Mouse (Mus musculus): ENCODE results near the gene Ubap1. TPM values are rescaled to one million over a fixed set of nuclear protein-coding genes. Genes with fewer than 3 reads are reported as not detected.

Gene Ubap1
- 34.9 and 47.2 TPM in 2 replicates for polyA plus RNA-seq (2012; rRNA removed; ENCODE audit: low replicate concordance)

DNA sequence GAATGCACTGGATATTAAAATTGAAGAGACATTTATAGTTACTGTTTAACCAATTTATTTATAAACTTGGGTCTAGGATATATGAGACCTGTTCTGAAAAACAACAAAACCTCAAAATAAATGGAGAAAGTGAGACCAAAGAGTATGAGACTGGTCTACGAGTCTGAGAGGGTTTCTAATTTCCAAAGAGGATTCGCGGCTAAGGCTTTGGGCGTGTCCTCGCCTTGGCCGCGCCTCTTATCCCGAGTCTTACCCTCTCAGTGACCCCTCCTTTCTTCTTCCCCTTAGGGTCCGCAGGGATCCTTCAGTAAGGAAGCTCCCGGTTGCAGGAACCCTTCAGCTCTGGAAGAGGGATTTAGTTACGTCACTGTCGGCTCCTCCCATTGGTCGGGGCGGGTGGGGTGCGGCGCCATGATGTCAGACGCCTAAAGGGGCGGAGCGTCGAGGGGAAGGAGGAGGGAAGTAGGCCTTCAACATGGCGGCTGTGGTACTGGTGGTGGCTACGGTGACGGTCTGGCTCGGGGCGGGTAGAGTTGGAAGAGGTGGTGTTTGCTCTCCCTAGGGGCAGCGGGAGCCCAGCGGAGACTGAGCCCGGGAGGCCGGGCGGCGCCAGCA lies at the start of gene Ubap1:
Gene Ubap1 (plus strand): TSS at position 413 of the 615 bp plus-strand sequence.

DNA sequence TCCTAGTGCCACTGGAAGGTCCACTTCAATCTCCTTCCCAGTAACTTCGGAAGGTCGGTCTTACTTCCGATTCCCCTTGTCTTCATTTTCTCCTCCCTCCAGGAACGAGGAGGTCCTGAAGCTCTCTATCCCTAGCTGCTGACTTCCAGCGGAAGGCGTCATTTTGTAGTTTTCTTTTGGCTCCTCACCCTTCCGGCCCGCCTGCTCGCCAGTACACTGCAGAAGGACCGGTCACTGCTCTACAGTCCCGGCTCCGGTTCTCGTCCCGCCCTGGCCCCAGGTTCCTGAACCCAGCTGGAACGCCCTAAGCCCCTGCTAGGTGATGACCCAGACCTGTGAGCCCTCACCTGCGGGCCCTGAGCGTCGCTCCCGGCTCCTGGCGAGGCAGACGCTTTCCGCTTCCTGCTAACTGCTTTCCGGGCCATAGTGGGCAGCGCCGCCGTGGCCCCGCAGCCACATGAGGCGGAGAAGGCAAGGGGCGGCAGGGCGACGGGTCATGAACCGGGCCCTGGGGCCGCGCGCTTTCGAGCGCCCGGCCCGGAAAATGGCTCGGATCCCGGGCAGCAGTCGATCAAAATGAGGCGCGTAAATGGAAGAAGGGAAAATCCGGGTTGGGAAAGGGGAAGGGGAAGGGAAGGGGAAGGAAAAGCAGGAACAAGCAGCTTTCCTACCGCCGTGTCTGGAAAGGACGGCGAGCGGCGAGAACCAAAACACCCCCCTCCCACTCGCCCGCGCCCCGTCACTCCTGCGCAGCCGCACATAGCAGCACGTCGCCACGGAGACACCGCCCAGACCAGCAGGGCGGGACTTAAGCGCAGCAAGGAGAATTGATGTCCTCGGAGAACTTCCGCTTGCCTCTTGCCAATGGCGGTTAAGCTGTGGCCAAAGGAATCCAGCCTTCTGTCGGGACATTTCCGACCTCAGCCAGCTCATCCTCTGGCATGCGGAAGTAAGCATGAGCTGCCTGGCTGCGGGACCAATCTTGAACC lies 34.4 kb upstream of the Ubap1 start, which contains the start of gene Dcaf12:
Gene Dcaf12 (minus strand): TSS at position 749 of the 989 bp plus-strand sequence.

Other genes starting within 250 kb of the Ubap1 start
- gene Nol6, start 224.5 kb upstream of the Ubap1 start, polyA plus RNA-seq (2012; rRNA removed; ENCODE audit: low replicate concordance): 54.2 and 70.2 TPM in 2 replicates
- gene Ube2r2, start 213.3 kb upstream of the Ubap1 start, polyA plus RNA-seq (2012; rRNA removed; ENCODE audit: low replicate concordance): 57.1 and 61.8 TPM in 2 replicates
- gene Ubap2, start 73.9 kb upstream of the Ubap1 start, polyA plus RNA-seq (2012; rRNA removed; ENCODE audit: low replicate concordance): 50.5 and 60.0 TPM in 2 replicates
- gene Dcaf12, start 34.1 kb upstream of the Ubap1 start, polyA plus RNA-seq (2012; rRNA removed; ENCODE audit: low replicate concordance): 28.1 and 38.7 TPM in 2 replicates
- gene Kif24, start 115.9 kb downstream of the Ubap1 start, polyA plus RNA-seq (2012; rRNA removed; ENCODE audit: low replicate concordance): 0.27 and 1.3 TPM in 2 replicates
- gene Nudt2, start 116.2 kb downstream of the Ubap1 start, polyA plus RNA-seq (2012; rRNA removed; ENCODE audit: low replicate concordance): 23.4 and 27.8 TPM in 2 replicates
- 15.4 and 32.5 TPM in 2 replicates for gene AI464131, start 154.1 kb downstream of the Ubap1 start, polyA plus RNA-seq (2012; rRNA removed; ENCODE audit: low replicate concordance)
- 0.27 TPM in 1 of 2 replicates, not detected in the other for gene 1110017D15Rik, start 168.3 kb downstream of the Ubap1 start, polyA plus RNA-seq (2012; rRNA removed; ENCODE audit: low replicate concordance)
- 28.0 and 28.1 TPM in 2 replicates for gene Fam219a, start 220.5 kb downstream of the Ubap1 start, polyA plus RNA-seq (2012; rRNA removed; ENCODE audit: low replicate concordance)
- gene Dnaic1, start 220.8 kb downstream of the Ubap1 start, polyA plus RNA-seq (2012; rRNA removed; ENCODE audit: low replicate concordance): 0.48 and 0.79 TPM in 2 replicates